Mouse (Mus musculus) myocyte (in vitro differentiated cells): ENCODE data around the gene Mff.

Experiments
- E2F4 ChIP-seq: IDR thresholded peaks from one replicate; pipeline ENCODE4 v1.6.1; 2011; ENCODE audit warnings: mild to moderate bottlenecking, control low read depth, moderate library complexity; ENCODE audit not compliant: insufficient read depth
- POLR2A ChIP-seq: IDR thresholded peaks from one replicate; pipeline ENCODE4 v1.6.1; 2011; ENCODE audit warnings: low read depth, mild to moderate bottlenecking, control low read depth, moderate library complexity; ENCODE audit not compliant: insufficient read length

- TF ChIP-seq E2F4: no peak
- TF ChIP-seq POLR2A: no peak
These were observed 36.8 kb upstream of the Mff start for GRCm38 (mm10) chr1:82687931-82688330.
